Comparison of ENCODE assay signal across 12 mouse cellular contexts in the genomic region with DNA sequence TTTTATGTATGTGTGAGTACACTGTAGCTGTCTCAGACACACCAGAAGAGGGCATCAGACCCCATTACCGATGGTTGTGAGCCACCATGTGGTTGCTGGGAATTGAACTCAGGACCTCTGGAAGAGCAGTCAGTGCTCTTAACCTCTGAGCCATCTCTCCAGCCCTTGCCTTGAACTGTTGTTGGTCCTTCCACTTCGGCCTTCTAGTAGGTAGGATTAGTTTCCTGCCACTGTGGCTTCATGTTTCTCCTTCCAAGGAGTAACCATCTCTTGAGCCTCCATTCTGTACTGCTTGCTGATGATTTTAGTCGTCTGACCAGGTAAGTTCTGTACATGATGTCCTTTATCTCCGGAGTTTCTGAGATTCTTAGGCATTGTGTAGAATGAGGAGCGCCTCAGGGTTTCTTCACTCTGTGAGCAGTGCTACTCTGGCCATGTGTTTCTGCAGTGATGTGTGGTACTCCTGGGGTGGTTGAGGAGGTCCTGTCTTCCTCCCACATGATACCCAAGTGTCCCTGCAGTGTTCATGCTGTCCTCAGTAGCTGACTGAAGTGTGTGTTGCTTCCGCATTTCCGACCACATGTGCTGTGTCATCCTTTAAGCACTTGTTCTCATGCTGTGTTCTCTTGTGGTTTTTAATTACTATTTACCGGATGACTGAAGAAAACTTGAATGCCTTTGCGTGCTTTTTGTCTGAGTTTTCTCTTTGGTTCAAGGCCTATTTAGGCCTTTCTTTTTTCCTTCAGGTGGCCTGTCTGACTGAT. TPM values are rescaled to one million over a fixed set of nuclear protein-coding genes. Genes with fewer than 3 reads are reported as not detected.
A peak's percentile ranks its signal among the peaks of the same experiment; 100 is the strongest.
DNase-seq lines count a peak whose midpoint lies in the region; ATAC-seq and TF ChIP-seq lines count a peak whose summit lies in the region.
"Had no signal": no experiment of that assay in that cellular context is flagged by ENCODE, and none has a peak within 500 bp of the region (broad histone marks: within the 10 kb centered on the region; RNA-seq: fewer than 3 reads in every experiment).

No protein-coding gene starts in this region.

- no peak overlapping the region for H3K4me3 ChIP-seq in liver, adult 2 months (ENCODE audit: insufficient read depth, low read depth, low read length)
- peak overlapping the region; percentile 37; the same call in 1 of the 2 replicates for H3K4me3 ChIP-seq in G1E (ENCODE audit: low read depth, low read length)
- no peak overlapping the region for H3K4me3 ChIP-seq in hindbrain, embryonic 14.5 days (replicated peaks; ENCODE audit: low read length)
- H3K4me3 ChIP-seq: embryonic facial prominence, embryonic 12.5 days; kidney, embryonic 15.5 days; left cerebral cortex, adult 2 months had no signal

- H3K4me2 ChIP-seq in hindbrain, embryonic 14.5 days (replicated peaks) = no peak overlapping the region
- H3K4me2 ChIP-seq: embryonic facial prominence, embryonic 12.5 days; kidney, embryonic 15.5 days had no signal

- 89% methylated on average over 9 of the region's 9 CpGs for whole genome bisulfite sequencing in liver, adult 2 months
- WGBS in hindbrain, embryonic 14.5 days = 76% methylated on average over 9 of the region's 9 CpGs

- no peak overlapping the region for H3K9ac ChIP-seq in liver, adult 2 months (ENCODE audit: low read depth, low read length)
- H3K9ac ChIP-seq in hindbrain, embryonic 14.5 days = no peak overlapping the region
- H3K9ac ChIP-seq: embryonic facial prominence, embryonic 12.5 days; kidney, embryonic 15.5 days had no signal

- no peak for TF ChIP-seq CTCF in liver, adult 2 months (IDR thresholded peaks at IDR 0.05; ENCODE audit: low read depth, low read length)
- TF ChIP-seq CTCF in G1E (IDR thresholded peaks at IDR 0.05; ENCODE audit: low read depth, low read length) = no peak

- peak; percentile 91 for ATAC-seq in G1E (ENCODE audit: extremely low read depth, insufficient number of reproducible peaks, low FRiP score, poor library complexity, severe bottlenecking)
- ATAC-seq in frontal cortex, adult (ENCODE audit: low TSS enrichment) = no peak
- no peak for ATAC-seq in hindbrain, embryonic 14.5 days (ENCODE audit: low FRiP score)

- TF ChIP-seq POLR2A in liver, adult 2 months (IDR thresholded peaks at IDR 0.05; ENCODE audit: extremely low read depth, insufficient read depth, low read length) = no peak

- no peaks in the 10 kb centered on the region for H3K4me1 ChIP-seq in liver, adult 2 months (ENCODE audit: control insufficient read depth, insufficient read depth, low read length)
- peaks cover 42% of the 10 kb centered on the region for H3K4me1 ChIP-seq in G1E (ENCODE audit: insufficient read depth, low read depth, low read length)
- no peaks in the 10 kb centered on the region for H3K4me1 ChIP-seq in hindbrain, embryonic 14.5 days (replicated peaks; ENCODE audit: control insufficient read depth, insufficient read depth, low read length)
- H3K4me1 ChIP-seq: embryonic facial prominence, embryonic 12.5 days; kidney, embryonic 15.5 days had no signal

- no peaks in the 10 kb centered on the region for H3K9me3 ChIP-seq in G1E (replicated peaks)
- H3K9me3 ChIP-seq in hindbrain, embryonic 14.5 days (ENCODE audit: control insufficient read depth, low read length) = no peaks in the 10 kb centered on the region
- H3K9me3 ChIP-seq: embryonic facial prominence, embryonic 12.5 days; kidney, embryonic 15.5 days had no signal

- peak; percentile 10 for DNase-seq in liver, adult 2 months (ENCODE audit: extremely low read depth, low read depth, low spot score)
- DNase-seq in liver (no peak), G1E (ENCODE audit: low spot score) (peak; percentile 49)
- DNase-seq in induced T-regulatory cell, adult 2 months (ENCODE audit: low read depth) = peak; percentile 75
- DNase-seq in naive thymus-derived CD4-positive, alpha-beta T cell, adult 2 months (ENCODE audit: low read depth) = peak; percentile 40
- no peak for DNase-seq in heart, adult 8-10 months (ENCODE audit: low spot score)
- DNase-seq in hindbrain, embryonic 14.5 days (ENCODE audit: low spot score) = no peak

- peaks cover 13% of the 10 kb centered on the region for H3K79me2 ChIP-seq in liver, adult 2 months (ENCODE audit: control insufficient read depth, insufficient read depth, low read length)

- H3K36me3 ChIP-seq in liver, adult 2 months (ENCODE audit: control insufficient read depth, insufficient read depth, low read length) = no peaks in the 10 kb centered on the region; the same call in 1 of the 2 replicates
- H3K36me3 ChIP-seq in G1E (replicated peaks) = peaks cover 39% of the 10 kb centered on the region
- H3K36me3 ChIP-seq in hindbrain, embryonic 14.5 days (replicated peaks; ENCODE audit: control insufficient read depth, insufficient read depth) = no peaks in the 10 kb centered on the region; the same call in none of the 2 replicates

- no peaks in the 10 kb centered on the region for H3K27me3 ChIP-seq in liver, adult 2 months (ENCODE audit: control insufficient read depth, insufficient read depth, low read length)
- no peaks in the 10 kb centered on the region for H3K27me3 ChIP-seq in G1E (ENCODE audit: insufficient read depth, low read length)
- H3K27me3 ChIP-seq in hindbrain, embryonic 14.5 days (ENCODE audit: control insufficient read depth, insufficient read depth, low read length) = no peaks in the 10 kb centered on the region
- H3K27me3 ChIP-seq: embryonic facial prominence, embryonic 12.5 days; kidney, embryonic 15.5 days had no signal

- H3K27ac ChIP-seq in liver, adult 2 months (replicated peaks; ENCODE audit: insufficient read depth, low read depth, low read length) = no peak overlapping the region
- no peak overlapping the region for H3K27ac ChIP-seq in hindbrain, embryonic 14.5 days
- H3K27ac ChIP-seq: embryonic facial prominence, embryonic 12.5 days; kidney, embryonic 15.5 days; left cerebral cortex, adult 2 months; macrophage had no signal

RNA-seq across cellular contexts. Expression of a gene that starts 12.7 kb away (rescaled TPM):
- 2.8 and 3.1 TPM in 2 replicates for total RNA-seq in liver, adult 2 months (2014; rRNA removed)
- polyA plus RNA-seq in liver, adult 2 months (2012; rRNA removed) = 1.5 and 1.7 TPM in 2 replicates
- total RNA-seq in G1E (2014; fragmentation: Nextera tagmentation) (38.6 and 44.8 TPM in 2 replicates), G1E (2017) (13.4 and 15.7 TPM in 2 replicates)
- polyA plus RNA-seq in G1E (2012) = 9.5 and 9.9 TPM in 2 replicates
- 1 to 10 TPM; 6.8 to 8.9 (median 8.0) TPM for total RNA-seq in heart, adult 8-10 months (2022)
- 21.1 and 22.2 TPM in 2 replicates for polyA plus RNA-seq in hindbrain, embryonic 14.5 days (2014; fragmentation: Nextera tagmentation; extraction: Ambion mirVana)

RNA-seq across cellular contexts. Expression of a gene that starts 29.2 kb away (rescaled TPM):
- 21.4 and 25.4 TPM in 2 replicates for total RNA-seq in liver, adult 2 months (2014; rRNA removed)
- 16.5 and 19.5 TPM in 2 replicates for polyA plus RNA-seq in liver, adult 2 months (2012; rRNA removed)
- total RNA-seq in G1E (2014; fragmentation: Nextera tagmentation) (33.2 and 41.3 TPM in 2 replicates), G1E (2017) (19.0 and 20.1 TPM in 2 replicates)
- 61.0 and 74.3 TPM in 2 replicates for polyA plus RNA-seq in G1E (2012)
- 10 to 100 TPM; 35.3 to 44.4 (median 42.9) TPM for total RNA-seq in heart, adult 8-10 months (2022)
- 29.2 and 36.5 TPM in 2 replicates for polyA plus RNA-seq in hindbrain, embryonic 14.5 days (2014; fragmentation: Nextera tagmentation; extraction: Ambion mirVana)

Comparison
In these comparisons a context has a peak if more than half of its experiments do, and no peak if none do; other contexts are left out.
1. DNase-seq: peak in liver, adult 2 months (single experiment), G1E (single experiment), induced T-regulatory cell, adult 2 months (single experiment) and naive thymus-derived CD4-positive, alpha-beta T cell, adult 2 months (single experiment); none in liver (single experiment), heart, adult 8-10 months (single experiment) and hindbrain, embryonic 14.5 days (single experiment).